Mouse (Mus musculus) ES-Bruce4 (cell line): ENCODE measurements around the gene Slc39a11.

Source experiments
- CTCF ChIP-seq: IDR thresholded peaks from one replicate; pipeline ENCODE4 v1.8.1; 2011; ENCODE audit warnings: low read depth, low read length
- EP300 ChIP-seq: IDR thresholded peaks from 2 replicates; pipeline ENCODE4 v1.6.1; 2011; ENCODE audit warnings: low read depth, low read length; ENCODE audit not compliant: insufficient read depth
- POLR2A ChIP-seq: IDR thresholded peaks from one replicate; pipeline ENCODE4 v1.8.1; 2011; ENCODE audit warnings: low read length; ENCODE audit not compliant: insufficient read depth

- no peak for TF ChIP-seq CTCF
- no peak for TF ChIP-seq EP300
- no peak for TF ChIP-seq POLR2A
Measured at GRCm38 (mm10) chr11:113346895-113347514, 302.9 kb downstream of the Slc39a11 start.
